Comparison of ENCODE assay signal across 27 mouse cellular contexts in the genomic region with DNA sequence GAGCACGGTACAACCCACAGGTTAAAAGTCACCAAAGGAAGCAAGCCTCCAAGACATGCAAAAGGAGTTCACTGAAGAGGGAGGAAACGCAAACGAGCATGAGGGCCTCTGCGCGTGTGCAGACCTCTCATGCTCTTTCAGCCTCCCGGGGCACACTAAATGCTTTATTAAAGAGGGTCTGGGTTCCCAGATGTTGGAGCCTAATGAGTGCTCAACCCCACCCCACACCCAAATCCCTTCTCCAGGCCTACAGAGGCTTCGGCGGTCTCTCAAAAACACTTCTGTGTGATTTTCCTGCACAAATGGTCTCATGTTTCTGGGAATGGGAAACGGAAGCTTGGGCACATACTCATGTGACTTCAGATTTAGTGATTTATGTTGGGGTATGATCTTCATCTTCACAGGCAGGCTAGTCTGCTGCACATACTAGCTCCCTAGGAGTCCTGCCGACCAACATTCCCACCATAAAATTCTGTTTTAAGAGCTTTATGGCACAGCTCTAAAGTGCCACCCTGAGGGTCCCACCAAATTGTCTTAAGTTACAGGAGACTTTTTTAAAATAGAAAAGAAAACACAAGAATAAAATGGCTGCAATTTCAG.
DNase-seq lines count a peak whose midpoint lies in the region; ATAC-seq and TF ChIP-seq lines count a peak whose summit lies in the region.
"Had no signal": no experiment of that assay in that cellular context is flagged by ENCODE, and none has a peak within 500 bp of the region (broad histone marks: within the 10 kb centered on the region; RNA-seq: fewer than 3 reads in every experiment).

No protein-coding gene starts in this region.

- peak overlapping the region; percentile 26; the same call in 1 of the 2 replicates for H3K27ac ChIP-seq in hindbrain, embryonic 14.5 days
- H3K27ac ChIP-seq in hindbrain, embryonic 12.5 days: no peak overlapping the region
- H3K27ac ChIP-seq in embryonic facial prominence, embryonic 12.5 days: 0 out of 2 replicates have a peak overlapping the region, but pooled peaks have one; percentile 50
- peak overlapping the region; percentile 55; the same call in 1 of the 2 replicates for H3K27ac ChIP-seq in limb, embryonic 14.5 days (replicated peaks; ENCODE audit: low read depth, low read length)
- H3K27ac ChIP-seq: heart, embryonic 15.5 days; intestine, embryonic 15.5 days; kidney, postnatal 0 days; liver, embryonic 15.5 days; midbrain, embryonic 15.5 days; neural tube, embryonic 15.5 days had no signal

- TF ChIP-seq POLR2A in limb, embryonic 14.5 days (IDR thresholded peaks at IDR 0.05; ENCODE audit: borderline replicate concordance, extremely low read depth, insufficient read depth, insufficient read length): no peak

- DNase-seq in hindbrain, embryonic 14.5 days (ENCODE audit: low spot score): no peak
- peak; percentile 57 for DNase-seq in hindlimb bud, embryonic 11.5 days (ENCODE audit: extremely low spot score, low read depth, low spot score)
- no peak for DNase-seq in limb, embryonic 14.5 days (ENCODE audit: low spot score)
- DNase-seq in urinary bladder, postnatal 36 days (ENCODE audit: low spot score in 2 of 2): no peak
- DNase-seq: adrenal gland, postnatal 25 days; B cell, adult 2 months; cerebellum, adult 11-12 months; cerebellum, postnatal 10 days; gastrocnemius, postnatal 10 days; kidney, adult 8-10 months; lung, embryonic 14.5 days; lung, postnatal 36 days; retina, postnatal 1 day; right cerebral cortex, postnatal 25 days; thymus, postnatal 25 days had no signal

- no peaks in the 10 kb centered on the region for H3K27me3 ChIP-seq in hindbrain, embryonic 14.5 days (ENCODE audit: control insufficient read depth, insufficient read depth, low read length)
- H3K27me3 ChIP-seq in hindbrain, embryonic 12.5 days: no peaks in the 10 kb centered on the region
- H3K27me3 ChIP-seq in embryonic facial prominence, embryonic 12.5 days: no peaks in the 10 kb centered on the region
- H3K27me3 ChIP-seq in limb, embryonic 14.5 days (ENCODE audit: control insufficient read depth, insufficient read depth, low read length): no peaks in the 10 kb centered on the region
- H3K27me3 ChIP-seq: heart, embryonic 15.5 days; hindbrain, embryonic 15.5 days; intestine, embryonic 15.5 days; liver, embryonic 15.5 days; midbrain, embryonic 15.5 days; neural tube, embryonic 15.5 days had no signal

- WGBS in hindbrain, embryonic 14.5 days: 71% methylated on average over 10 of the region's 10 CpGs
- WGBS in hindbrain, embryonic 12.5 days: 65% methylated on average over 10 of the region's 10 CpGs
- WGBS in embryonic facial prominence, embryonic 12.5 days: 51% methylated on average over 10 of the region's 10 CpGs
- 7% methylated on average over 10 of the region's 10 CpGs for WGBS in limb, embryonic 14.5 days

- H3K4me1 ChIP-seq in hindbrain, embryonic 14.5 days (replicated peaks; ENCODE audit: control insufficient read depth, insufficient read depth, low read length): peaks cover 13% of the 10 kb centered on the region
- H3K4me1 ChIP-seq in hindbrain, embryonic 12.5 days: 0 out of 2 replicates have a peak, but pooled peaks cover 4% of the 10 kb centered on the region
- peaks cover 11% of the 10 kb centered on the region for H3K4me1 ChIP-seq in embryonic facial prominence, embryonic 12.5 days
- peaks cover 24% of the 10 kb centered on the region for H3K4me1 ChIP-seq in limb, embryonic 14.5 days (ENCODE audit: control insufficient read depth, insufficient read depth, low read length)
- H3K4me1 ChIP-seq: heart, embryonic 15.5 days; intestine, embryonic 15.5 days; liver, embryonic 15.5 days; midbrain, embryonic 15.5 days had no signal

- no peaks in the 10 kb centered on the region for H3K36me3 ChIP-seq in hindbrain, embryonic 14.5 days (replicated peaks; ENCODE audit: control insufficient read depth, insufficient read depth)
- no peaks in the 10 kb centered on the region for H3K36me3 ChIP-seq in hindbrain, embryonic 12.5 days
- no peaks in the 10 kb centered on the region for H3K36me3 ChIP-seq in embryonic facial prominence, embryonic 12.5 days
- no peaks in the 10 kb centered on the region for H3K36me3 ChIP-seq in limb, embryonic 14.5 days (ENCODE audit: control insufficient read depth, insufficient read depth, low read length)
- H3K36me3 ChIP-seq: heart, embryonic 15.5 days; hindbrain, embryonic 15.5 days; intestine, embryonic 15.5 days; liver, embryonic 15.5 days; midbrain, embryonic 15.5 days; neural tube, embryonic 15.5 days had no signal

- H3K4me3 ChIP-seq in hindbrain, embryonic 14.5 days (replicated peaks; ENCODE audit: low read length): no peak overlapping the region
- H3K4me3 ChIP-seq in hindbrain, embryonic 12.5 days: no peak overlapping the region
- H3K4me3 ChIP-seq in embryonic facial prominence, embryonic 12.5 days: no peak overlapping the region
- no peak overlapping the region for H3K4me3 ChIP-seq in limb, embryonic 14.5 days (replicated peaks; ENCODE audit: low read length)
- H3K4me3 ChIP-seq: erythroblast, embryonic 14.5 days; heart, embryonic 15.5 days; hindbrain, embryonic 15.5 days; intestine, embryonic 15.5 days; liver, embryonic 15.5 days; midbrain, embryonic 15.5 days; neural tube, embryonic 15.5 days had no signal

- no peaks in the 10 kb centered on the region for H3K9me3 ChIP-seq in hindbrain, embryonic 14.5 days (ENCODE audit: control insufficient read depth, low read length)
- H3K9me3 ChIP-seq in hindbrain, embryonic 12.5 days (replicated peaks): no peaks in the 10 kb centered on the region
- no peaks in the 10 kb centered on the region for H3K9me3 ChIP-seq in embryonic facial prominence, embryonic 12.5 days
- H3K9me3 ChIP-seq in limb, embryonic 14.5 days (ENCODE audit: control insufficient read depth, low read length): no peaks in the 10 kb centered on the region
- H3K9me3 ChIP-seq: heart, embryonic 15.5 days; hindbrain, embryonic 15.5 days; intestine, embryonic 15.5 days; liver, embryonic 15.5 days; midbrain, embryonic 15.5 days; neural tube, embryonic 15.5 days had no signal

- H3K4me2 ChIP-seq in hindbrain, embryonic 14.5 days (replicated peaks): no peak overlapping the region
- no peak overlapping the region for H3K4me2 ChIP-seq in hindbrain, embryonic 12.5 days (replicated peaks)
- H3K4me2 ChIP-seq in embryonic facial prominence, embryonic 12.5 days (replicated peaks): no peak overlapping the region
- H3K4me2 ChIP-seq in limb, embryonic 14.5 days (replicated peaks; ENCODE audit: low read depth, low read length, severe bottlenecking): no peak overlapping the region
- H3K4me2 ChIP-seq: heart, embryonic 15.5 days; hindbrain, embryonic 15.5 days; intestine, embryonic 15.5 days; liver, embryonic 15.5 days; lung, embryonic 14.5 days; midbrain, embryonic 15.5 days; neural tube, embryonic 15.5 days had no signal

- ATAC-seq in hindbrain, embryonic 14.5 days (ENCODE audit: low FRiP score): no peak
- ATAC-seq in hindbrain, embryonic 12.5 days (ENCODE audit: low FRiP score): no peak
- ATAC-seq in embryonic facial prominence, embryonic 12.5 days (ENCODE audit: insufficient number of reproducible peaks, insufficient read depth, low FRiP score, low TSS enrichment): no peak
- ATAC-seq in limb, embryonic 14.5 days (ENCODE audit: low FRiP score, low read depth): peak; percentile 43; the same call in 1 of the 2 replicates
- ATAC-seq in inflammation-experienced regulatory T-cells, adult 6 months: no peak
- ATAC-seq: forebrain, embryonic 16.5 days; intestine, embryonic 15.5 days; midbrain, embryonic 15.5 days had no signal

- H3K9ac ChIP-seq in hindbrain, embryonic 14.5 days: no peak overlapping the region
- no peak overlapping the region for H3K9ac ChIP-seq in hindbrain, embryonic 12.5 days
- no peak overlapping the region for H3K9ac ChIP-seq in embryonic facial prominence, embryonic 12.5 days
- no peak overlapping the region for H3K9ac ChIP-seq in limb, embryonic 14.5 days (ENCODE audit: low read depth, low read length, severe bottlenecking)
- H3K9ac ChIP-seq: heart, embryonic 15.5 days; hindbrain, embryonic 15.5 days; intestine, embryonic 15.5 days; liver, embryonic 15.5 days; lung, embryonic 14.5 days; midbrain, embryonic 15.5 days; neural tube, embryonic 15.5 days had no signal
